Mouse (Mus musculus): ENCODE measurements around the gene Polg2. TPM values are rescaled to one million over a fixed set of nuclear protein-coding genes. Genes with fewer than 3 reads are reported as not detected.

Polg2 gene
- total and polyA plus RNA-seq, 3 experiments: 12.1 to 12.5 (median 12.3) TPM

DNA sequence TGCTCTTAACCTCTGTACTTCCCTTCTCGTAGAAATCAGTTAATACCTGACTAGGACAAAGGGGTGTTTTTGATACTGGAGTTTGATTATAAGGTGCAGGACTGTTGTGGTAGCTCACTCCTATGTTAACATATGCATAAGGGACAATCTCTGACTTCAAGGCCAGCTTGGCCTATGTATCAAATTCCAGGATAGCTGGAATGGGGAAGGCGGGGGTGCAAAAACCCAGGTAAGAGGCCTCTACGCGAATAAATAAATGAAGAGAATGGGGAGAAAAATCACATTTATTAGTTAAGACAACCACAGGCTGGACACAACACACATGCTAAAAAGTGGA lies 720 bp upstream of the Polg2 start:
- Histone ChIP-seq H3K9ac (ENCODE audit: insufficient read depth, low read depth) (no peak overlapping the region), H3K4me1 (ENCODE audit: control insufficient read depth in 1 of 2, insufficient read depth in 2 of 2) (peaks cover 4 to 57% of the 10 kb centered on the region in 2 experiments; a peak in 2 of 4 replicates), H3K9me3 (replicated peaks; ENCODE audit: low read length) (no peaks in the 10 kb centered on the region), H3K36me3 (replicated peaks in 1 of 2; ENCODE audit: control insufficient read depth in 1 of 2, insufficient read depth in 1 of 2, low read length in 1 of 2) (peaks cover 48 to 67% of the 10 kb centered on the region in 2 experiments), H3K27ac (ENCODE audit: insufficient read depth, low read depth) (peak overlapping the region; percentile 65), H3K4me2 (ENCODE audit: insufficient read depth, low read depth, poor library complexity, severe bottlenecking) (peak overlapping the region; percentile 59), H3K79me2 (replicated peaks; ENCODE audit: control insufficient read depth, extremely low read depth, insufficient read depth, poor library complexity, severe bottlenecking) (peaks cover 55% of the 10 kb centered on the region), H3K4me3 (replicated peaks in 1 of 3; ENCODE audit: low read depth in 2 of 3, low read length in 2 of 3, poor library complexity in 1 of 3) (no peak overlapping the region), H3K27me3 (replicated peaks) (no peaks in the 10 kb centered on the region)
- no peak for DNase-seq (ENCODE audit: extremely low read depth)
- in situ Hi-C loops (cut with MboI; ENCODE audit: low pct_ligation_motif_present, low pct_unique_long_range_greater_than_20kb, low sequenced_read_pairs) (no loop called here), dilution Hi-C loops (cut with MboI; ENCODE audit: extremely low pct_ligation_motif_present, extremely low pct_unique_long_range_greater_than_20kb, low sequenced_read_pairs) (no loop called here)
- no peak for TF ChIP-seq POLR2AphosphoS2 (IDR thresholded peaks at IDR 0.05; ENCODE audit: low read depth, low read length)
- no peak for TF ChIP-seq MXI1 (IDR thresholded peaks at IDR 0.05; ENCODE audit: low read depth, low read length)
- TF ChIP-seq ZKSCAN1 (IDR thresholded peaks at IDR 0.05; ENCODE audit: borderline replicate concordance, low read depth, low read length): no peak
- TF ChIP-seq RAD21 (IDR thresholded peaks at IDR 0.05; ENCODE audit: low read depth, low read length): no peak
- TF ChIP-seq ELF1 (IDR thresholded peaks at IDR 0.05; ENCODE audit: low read depth, low read length): no peak
- no peak for TF ChIP-seq USF2 (conservative IDR thresholded peaks at IDR 0.05; ENCODE audit: low read depth, low read length)
- TF ChIP-seq UBTF (IDR thresholded peaks at IDR 0.05; ENCODE audit: low read depth, low read length): no peak
- no peak for TF ChIP-seq EP300 (IDR thresholded peaks at IDR 0.05; ENCODE audit: low read length)
- no peak for TF ChIP-seq SMC3 (IDR thresholded peaks at IDR 0.05; ENCODE audit: low read depth, low read length)
- TF ChIP-seq TCF12 (IDR thresholded peaks at IDR 0.05; ENCODE audit: low read depth, low read length): no peak
- TF ChIP-seq MAZ (IDR thresholded peaks at IDR 0.05; ENCODE audit: low read depth, low read length): no peak
- TF ChIP-seq GABPA (IDR thresholded peaks at IDR 0.05; ENCODE audit: insufficient replicate concordance, low read depth, low read length): no peak
- TF ChIP-seq ZMIZ1 (IDR thresholded peaks at IDR 0.05; ENCODE audit: low read depth, low read length): no peak
- TF ChIP-seq ZNF384 (IDR thresholded peaks at IDR 0.05; ENCODE audit: low read depth, low read length): no peak
- TF ChIP-seq USF1 (IDR thresholded peaks at IDR 0.05; ENCODE audit: low read depth, low read length): no peak
- TF ChIP-seq RCOR1 (conservative IDR thresholded peaks at IDR 0.05; ENCODE audit: low read depth, low read length): no peak
- TF ChIP-seq CHD2 (IDR thresholded peaks at IDR 0.05; ENCODE audit: low read length): no peak
- TF ChIP-seq NELFE (IDR thresholded peaks at IDR 0.05; ENCODE audit: low read depth, low read length): no peak
- no peak for TF ChIP-seq POLR2A (IDR thresholded peaks at IDR 0.05; ENCODE audit: low read depth, low read length)
- no peak for TF ChIP-seq JUND (conservative IDR thresholded peaks at IDR 0.05; ENCODE audit: low read depth, low read length)

GRCm38 (mm10) chr11:106778589-106779387 lies 549 bp downstream of the Polg2 start:
- Histone ChIP-seq H3K4me2 (ENCODE audit: insufficient read depth, low read depth, poor library complexity, severe bottlenecking) (peak overlapping the region; percentile 10; the same call in 1 of the 2 replicates), H3K36me3 (replicated peaks in 1 of 2; ENCODE audit: control insufficient read depth in 1 of 2, insufficient read depth in 1 of 2, low read length in 1 of 2) (peaks cover 52 to 67% of the 10 kb centered on the region in 2 experiments), H3K4me3 (replicated peaks in 1 of 3; ENCODE audit: low read depth in 2 of 3, low read length in 2 of 3, poor library complexity in 1 of 3) (peak overlapping the region; percentile 74 to 95 (median 76)), H3K27me3 (replicated peaks) (no peaks in the 10 kb centered on the region), H3K79me2 (replicated peaks; ENCODE audit: control insufficient read depth, extremely low read depth, insufficient read depth, poor library complexity, severe bottlenecking) (peaks cover 42% of the 10 kb centered on the region), H3K9ac (ENCODE audit: insufficient read depth, low read depth) (peak overlapping the region; percentile 89), H3K4me1 (ENCODE audit: control insufficient read depth in 1 of 2, insufficient read depth in 2 of 2) (peaks cover 4 to 44% of the 10 kb centered on the region in 2 experiments; a peak in 2 of 4 replicates), H3K27ac (ENCODE audit: insufficient read depth, low read depth) (peak overlapping the region; percentile 92), H3K9me3 (replicated peaks; ENCODE audit: low read length) (no peaks in the 10 kb centered on the region)
- TF ChIP-seq SIN3A (IDR thresholded peaks at IDR 0.05; ENCODE audit: low read length): no peak
- TF ChIP-seq ZNF384 (IDR thresholded peaks at IDR 0.05; ENCODE audit: low read depth, low read length): peak; percentile 79
- in situ Hi-C loops (cut with MboI; ENCODE audit: low pct_ligation_motif_present, low pct_unique_long_range_greater_than_20kb, low sequenced_read_pairs) (no loop called here), dilution Hi-C loops (cut with MboI; ENCODE audit: extremely low pct_ligation_motif_present, extremely low pct_unique_long_range_greater_than_20kb, low sequenced_read_pairs) (no loop called here)
- DNase-seq (ENCODE audit: extremely low read depth): no peak
